Mouse (Mus musculus) liver, postnatal 0 days (tissue): ENCODE measurements at regions not wholly inside any gene's neighbourhood (a gene's known extent, or its start where the extent isn't known, plus 50 kb on each side); places are given as distances from the start of the nearest gene placed in this dataset.

Experiments
- CTCF ChIP-seq: sonication (generic); IDR thresholded peaks from 2 replicates; pipeline ENCODE4 v1.5.1; 2016; ENCODE audit warnings: antibody characterized with exemption, low read depth
- EP300 ChIP-seq: IDR thresholded peaks from 2 replicates; pipeline ENCODE4 v1.6.1; 2016; ENCODE audit warnings: antibody characterized with exemption, low read depth, mild to moderate bottlenecking

DNA sequence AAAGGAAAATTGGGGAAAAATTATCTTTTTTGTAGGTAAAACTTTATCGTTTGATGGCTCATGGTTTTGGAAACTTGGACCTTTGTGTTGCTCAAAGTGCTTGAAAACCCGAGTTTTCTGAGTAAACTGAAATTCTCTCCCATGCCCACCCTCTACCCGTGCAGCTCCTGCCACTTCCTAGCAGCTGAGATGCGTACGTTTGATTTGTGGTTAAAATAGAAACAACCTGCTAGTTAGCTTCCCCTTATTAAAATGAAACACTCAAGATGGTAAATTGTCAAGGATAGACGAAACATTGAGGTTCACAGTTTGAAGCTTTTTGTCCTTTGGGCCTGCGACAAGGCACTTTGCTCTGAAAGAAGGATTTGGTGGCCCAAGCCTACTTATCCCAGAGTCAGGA lies 214.5 kb downstream of the Gm11011 start:
- no peak for TF ChIP-seq CTCF
- no peak for TF ChIP-seq EP300
